Mouse (Mus musculus): Measurements from ENCODE around the gene Hcn1. TPM values are rescaled to one million over a fixed set of nuclear protein-coding genes. Genes with fewer than 3 reads are reported as not detected.

The Hcn1 gene
- polyA plus RNA-seq, 1 experiment from 2014 or later, result 0.67 TPM

GRCm38 (mm10) chr13:117880471-117881225 lies 278.5 kb downstream of the Hcn1 start:
- H3K4me3 ChIP-seq (replicated peaks; ENCODE audit: low read length), result no peak overlapping the region
- H3K27ac ChIP-seq (ENCODE audit: low read length), result no peak overlapping the region
- WGBS, result 63% methylated on average over 4 of the region's 4 CpGs
- H3K4me1 ChIP-seq (replicated peaks; ENCODE audit: control insufficient read depth, insufficient read depth, low read length), result no peaks in the 10 kb centered on the region
- no peaks in the 10 kb centered on the region for H3K27me3 ChIP-seq (replicated peaks; ENCODE audit: control insufficient read depth, insufficient read depth, low read length)
- no peak overlapping the region for H3K9ac ChIP-seq (replicated peaks; ENCODE audit: low read depth, low read length)
- H3K4me2 ChIP-seq (ENCODE audit: low read length), result no peak overlapping the region
- no peaks in the 10 kb centered on the region for H3K36me3 ChIP-seq (ENCODE audit: control insufficient read depth, insufficient read depth)
- peak; percentile 81 for ATAC-seq
- H3K9me3 ChIP-seq (ENCODE audit: control insufficient read depth, low read length), result no peaks in the 10 kb centered on the region

DNA sequence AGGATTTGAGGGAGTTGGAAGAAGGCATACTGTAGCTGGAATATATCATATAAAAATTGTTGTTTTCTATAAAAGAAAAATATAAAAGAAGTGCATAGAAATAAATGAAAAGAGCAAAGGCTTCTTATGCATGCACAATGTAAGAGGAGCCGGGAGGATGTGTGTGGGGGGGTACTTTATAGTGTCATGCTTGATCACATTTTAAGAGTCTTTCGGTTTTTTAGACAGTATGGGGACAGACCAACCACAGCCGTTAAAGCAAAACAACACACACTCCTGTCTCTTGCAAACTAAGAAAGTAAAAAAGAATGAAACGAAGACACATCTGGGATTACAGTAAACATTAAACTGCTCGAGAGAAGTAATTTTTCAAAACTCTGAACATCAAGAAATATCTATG lies 290.0 kb downstream of the Hcn1 start:
- no peaks in the 10 kb centered on the region for H3K4me1 ChIP-seq (replicated peaks; ENCODE audit: control insufficient read depth, insufficient read depth, low read length)
- no peak for ATAC-seq
- no peaks in the 10 kb centered on the region for H3K36me3 ChIP-seq (ENCODE audit: control insufficient read depth, insufficient read depth)
- no peak overlapping the region for H3K4me2 ChIP-seq (ENCODE audit: low read length)
- 87% methylated on average over 5 of the region's 5 CpGs for WGBS
- no peak overlapping the region for H3K9ac ChIP-seq (replicated peaks; ENCODE audit: low read depth, low read length)
- H3K27me3 ChIP-seq (replicated peaks; ENCODE audit: control insufficient read depth, insufficient read depth, low read length), result no peaks in the 10 kb centered on the region
- no peak overlapping the region for H3K27ac ChIP-seq (ENCODE audit: low read length)
- H3K9me3 ChIP-seq (ENCODE audit: control insufficient read depth, low read length), result no peaks in the 10 kb centered on the region
- no peak overlapping the region for H3K4me3 ChIP-seq (replicated peaks; ENCODE audit: low read length)

DNA sequence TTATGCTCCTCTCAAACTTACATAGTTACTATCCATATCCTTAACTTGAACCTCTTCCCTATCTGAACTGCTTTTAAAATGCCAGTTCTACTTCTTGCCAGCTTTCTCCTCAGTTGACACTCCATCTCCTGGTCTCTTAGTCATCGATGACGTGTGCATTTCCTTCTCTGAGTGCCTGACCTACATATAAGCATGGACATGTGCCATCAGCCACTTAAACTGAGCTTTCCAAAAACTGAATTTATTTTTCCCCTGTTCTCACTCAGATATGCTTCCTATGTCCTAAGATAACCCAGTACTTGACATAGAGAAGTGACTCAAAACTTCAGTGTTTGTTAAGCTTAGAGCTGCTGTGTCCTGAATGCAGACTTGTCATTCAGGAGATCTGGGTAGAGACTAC lies 295.9 kb downstream of the Hcn1 start:
- WGBS, result 84% methylated on average over 2 of the region's 2 CpGs
- ATAC-seq, result no peak
- H3K27ac ChIP-seq (ENCODE audit: low read length), result no peak overlapping the region

GRCm38 (mm10) chr13:117907801-117908200 lies 305.7 kb downstream of the Hcn1 start:
- no peak for ATAC-seq
- H3K9ac ChIP-seq (replicated peaks; ENCODE audit: low read depth, low read length), result no peak overlapping the region
- no peaks in the 10 kb centered on the region for H3K9me3 ChIP-seq (ENCODE audit: control insufficient read depth, low read length)
- H3K4me2 ChIP-seq (ENCODE audit: low read length), result no peak overlapping the region
- no peaks in the 10 kb centered on the region for H3K27me3 ChIP-seq (replicated peaks; ENCODE audit: control insufficient read depth, insufficient read depth, low read length)
- H3K36me3 ChIP-seq (ENCODE audit: control insufficient read depth, insufficient read depth), result no peaks in the 10 kb centered on the region
- no peak overlapping the region for H3K4me3 ChIP-seq (replicated peaks; ENCODE audit: low read length)
- no peak overlapping the region for H3K27ac ChIP-seq (ENCODE audit: low read length)
- 96% methylated on average over 3 of the region's 3 CpGs for WGBS
- no peaks in the 10 kb centered on the region for H3K4me1 ChIP-seq (replicated peaks; ENCODE audit: control insufficient read depth, insufficient read depth, low read length)

More for the DNA sequence above, 295.9 kb downstream of the Hcn1 start:
- Histone ChIP-seq H3K4me1 (replicated peaks; ENCODE audit: control insufficient read depth, insufficient read depth, low read length) (no peaks in the 10 kb centered on the region), H3K27me3 (replicated peaks; ENCODE audit: control insufficient read depth, insufficient read depth, low read length) (no peaks in the 10 kb centered on the region), H3K9me3 (ENCODE audit: control insufficient read depth, low read length) (no peaks in the 10 kb centered on the region), H3K4me3 (replicated peaks; ENCODE audit: low read length) (no peak overlapping the region), H3K9ac (replicated peaks; ENCODE audit: low read depth, low read length) (no peak overlapping the region), H3K4me2 (ENCODE audit: low read length) (no peak overlapping the region), H3K36me3 (ENCODE audit: control insufficient read depth, insufficient read depth) (no peaks in the 10 kb centered on the region)

GRCm38 (mm10) chr13:117929734-117930133 lies 327.6 kb downstream of the Hcn1 start:
- H3K4me3 ChIP-seq (replicated peaks; ENCODE audit: low read length), result no peak overlapping the region
- ATAC-seq, result no peak
- H3K9me3 ChIP-seq (ENCODE audit: control insufficient read depth, low read length), result no peaks in the 10 kb centered on the region
- H3K4me1 ChIP-seq (replicated peaks; ENCODE audit: control insufficient read depth, insufficient read depth, low read length), result no peaks in the 10 kb centered on the region
- H3K4me2 ChIP-seq (ENCODE audit: low read length), result no peak overlapping the region
- H3K36me3 ChIP-seq (ENCODE audit: control insufficient read depth, insufficient read depth), result no peaks in the 10 kb centered on the region
- WGBS, result 89% methylated on average over 4 of the region's 4 CpGs
- H3K27ac ChIP-seq (ENCODE audit: low read length), result no peak overlapping the region
- no peaks in the 10 kb centered on the region for H3K27me3 ChIP-seq (replicated peaks; ENCODE audit: control insufficient read depth, insufficient read depth, low read length)
- no peak overlapping the region for H3K9ac ChIP-seq (replicated peaks; ENCODE audit: low read depth, low read length)

GRCm38 (mm10) chr13:117931746-117932145 lies 329.6 kb downstream of the Hcn1 start:
- H3K27ac ChIP-seq (ENCODE audit: low read length), result no peak overlapping the region
- ATAC-seq, result no peak
- WGBS, result 46% methylated on average over 2 of the region's 2 CpGs

GRCm38 (mm10) chr13:117938761-117939160 lies 336.6 kb downstream of the Hcn1 start:
- H3K9ac ChIP-seq (replicated peaks; ENCODE audit: low read depth, low read length), result no peak overlapping the region
- H3K27ac ChIP-seq (ENCODE audit: low read length), result no peak overlapping the region
- no peaks in the 10 kb centered on the region for H3K4me1 ChIP-seq (replicated peaks; ENCODE audit: control insufficient read depth, insufficient read depth, low read length)
- H3K4me2 ChIP-seq (ENCODE audit: low read length), result no peak overlapping the region
- ATAC-seq, result no peak
- 85% methylated on average over 1 of the region's 1 CpGs for WGBS
- H3K4me3 ChIP-seq (replicated peaks; ENCODE audit: low read length), result no peak overlapping the region
- H3K36me3 ChIP-seq (ENCODE audit: control insufficient read depth, insufficient read depth), result no peaks in the 10 kb centered on the region
- no peaks in the 10 kb centered on the region for H3K9me3 ChIP-seq (ENCODE audit: control insufficient read depth, low read length)
- no peaks in the 10 kb centered on the region for H3K27me3 ChIP-seq (replicated peaks; ENCODE audit: control insufficient read depth, insufficient read depth, low read length)

More at GRCm38 (mm10) chr13:117931746-117932145, 329.6 kb downstream of the Hcn1 start:
- Histone ChIP-seq H3K4me3 (replicated peaks; ENCODE audit: low read length) (no peak overlapping the region), H3K9me3 (ENCODE audit: control insufficient read depth, low read length) (no peaks in the 10 kb centered on the region), H3K27me3 (replicated peaks; ENCODE audit: control insufficient read depth, insufficient read depth, low read length) (no peaks in the 10 kb centered on the region), H3K4me2 (ENCODE audit: low read length) (no peak overlapping the region), H3K36me3 (ENCODE audit: control insufficient read depth, insufficient read depth) (no peaks in the 10 kb centered on the region), H3K4me1 (replicated peaks; ENCODE audit: control insufficient read depth, insufficient read depth, low read length) (no peaks in the 10 kb centered on the region), H3K9ac (replicated peaks; ENCODE audit: low read depth, low read length) (no peak overlapping the region)

GRCm38 (mm10) chr13:117940536-117941280 lies 338.6 kb downstream of the Hcn1 start:
- Histone ChIP-seq H3K27me3 (replicated peaks; ENCODE audit: control insufficient read depth, insufficient read depth, low read length) (no peaks in the 10 kb centered on the region), H3K9ac (replicated peaks; ENCODE audit: low read depth, low read length) (no peak overlapping the region), H3K4me3 (replicated peaks; ENCODE audit: low read length) (no peak overlapping the region), H3K4me2 (ENCODE audit: low read length) (no peak overlapping the region), H3K9me3 (ENCODE audit: control insufficient read depth, low read length) (no peaks in the 10 kb centered on the region), H3K4me1 (replicated peaks; ENCODE audit: control insufficient read depth, insufficient read depth, low read length) (no peaks in the 10 kb centered on the region), H3K36me3 (ENCODE audit: control insufficient read depth, insufficient read depth) (no peaks in the 10 kb centered on the region), H3K27ac (ENCODE audit: low read length) (no peak overlapping the region)
- 90% methylated on average over 8 of the region's 8 CpGs for WGBS
- no peak for ATAC-seq

DNA sequence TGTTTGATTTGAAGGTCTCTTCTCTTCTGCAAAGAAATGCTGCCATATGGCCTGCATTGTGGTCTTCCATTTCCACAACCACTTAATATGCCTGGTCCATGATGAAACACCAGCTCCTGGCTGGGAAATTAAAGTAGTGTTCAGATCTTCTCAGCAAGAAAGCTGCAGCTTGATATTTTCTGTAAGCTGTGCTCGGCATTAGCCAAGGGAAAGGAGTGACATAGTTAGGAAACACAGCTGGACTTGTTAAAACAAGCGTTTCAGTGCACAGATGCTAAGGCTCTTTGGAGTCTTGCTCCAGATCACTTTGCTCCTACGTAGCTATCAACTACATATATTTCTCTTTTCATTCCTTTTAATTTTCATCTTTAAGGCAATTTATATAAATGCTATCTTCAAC lies 344.7 kb downstream of the Hcn1 start:
- Histone ChIP-seq H3K36me3 (ENCODE audit: control insufficient read depth, insufficient read depth) (no peaks in the 10 kb centered on the region), H3K9ac (replicated peaks; ENCODE audit: low read depth, low read length) (no peak overlapping the region), H3K4me1 (replicated peaks; ENCODE audit: control insufficient read depth, insufficient read depth, low read length) (no peaks in the 10 kb centered on the region), H3K9me3 (ENCODE audit: control insufficient read depth, low read length) (no peaks in the 10 kb centered on the region), H3K4me2 (ENCODE audit: low read length) (no peak overlapping the region), H3K27me3 (replicated peaks; ENCODE audit: control insufficient read depth, insufficient read depth, low read length) (no peaks in the 10 kb centered on the region), H3K27ac (ENCODE audit: low read length) (no peak overlapping the region), H3K4me3 (replicated peaks; ENCODE audit: low read length) (no peak overlapping the region)
- ATAC-seq, result no peak
- 86% methylated on average over 3 of the region's 3 CpGs for WGBS

All from forebrain, embryonic 16.5 days (tissue).